ENCODE assay signal across 17 mouse cellular contexts in the genomic region with DNA sequence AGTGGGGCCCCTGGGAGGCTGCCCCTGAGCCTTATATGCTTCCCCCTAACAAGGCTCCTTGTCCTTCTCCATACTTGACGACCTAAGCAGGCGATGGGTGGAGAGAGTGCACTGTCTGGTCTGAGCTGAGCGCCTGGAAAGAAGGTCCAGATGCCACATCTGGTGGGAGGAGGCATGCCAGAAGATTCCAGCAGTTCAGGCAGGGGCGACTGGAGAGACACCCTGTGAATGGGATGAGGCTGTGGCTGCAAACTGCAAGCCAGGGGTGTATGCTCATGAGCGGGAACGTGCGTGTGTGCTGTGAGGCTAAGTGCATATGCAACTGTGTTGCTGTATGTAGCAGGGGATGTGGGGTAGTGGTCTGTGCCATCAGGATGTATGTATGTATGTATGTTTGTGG. TPM values are rescaled to one million over a fixed set of nuclear protein-coding genes. Genes with fewer than 3 reads are reported as not detected.
A peak's percentile ranks its signal among the peaks of the same experiment; 100 is the strongest.
DNase-seq lines count a peak whose midpoint lies in the region; ATAC-seq and TF ChIP-seq lines count a peak whose summit lies in the region.
"Had no signal": no experiment of that assay in that cellular context is flagged by ENCODE, and none has a peak within 500 bp of the region (broad histone marks: within the 10 kb centered on the region; RNA-seq: fewer than 3 reads in every experiment).

No protein-coding gene starts in this region.

- no peak for TF ChIP-seq CTCF in hindbrain, postnatal 0 days (IDR thresholded peaks at IDR 0.05; ENCODE audit: low read depth)
- no peak for TF ChIP-seq CTCF in testis, adult 2 months (IDR thresholded peaks at IDR 0.05; ENCODE audit: control insufficient read depth, insufficient read depth, insufficient replicate concordance, low read depth, low read length)

- 75% methylated on average over 7 of the region's 7 CpGs for WGBS in hindbrain, embryonic 15.5 days
- WGBS in hindbrain, postnatal 0 days: 79% methylated on average over 7 of the region's 7 CpGs

- no peaks in the 10 kb centered on the region for H3K9me3 ChIP-seq in hindbrain, embryonic 15.5 days
- no peaks in the 10 kb centered on the region for H3K9me3 ChIP-seq in hindbrain, postnatal 0 days (ENCODE audit: low read length)
- H3K9me3 ChIP-seq: forebrain, embryonic 12.5 days; liver, embryonic 15.5 days; midbrain, embryonic 15.5 days had no signal

- no peak overlapping the region for H3K9ac ChIP-seq in hindbrain, embryonic 15.5 days
- no peak overlapping the region for H3K9ac ChIP-seq in hindbrain, postnatal 0 days (replicated peaks; ENCODE audit: low read length)
- H3K9ac ChIP-seq: forebrain, embryonic 12.5 days; liver, embryonic 15.5 days; midbrain, embryonic 15.5 days had no signal

- H3K27ac ChIP-seq in hindbrain, embryonic 15.5 days (replicated peaks): peak overlapping the region; percentile 26; the same call in 1 of the 2 replicates
- no peak overlapping the region for H3K27ac ChIP-seq in hindbrain, postnatal 0 days
- no peak overlapping the region for H3K27ac ChIP-seq in testis, adult 2 months (ENCODE audit: control insufficient read depth, insufficient read depth, low read depth, low read length)
- H3K27ac ChIP-seq: liver, embryonic 15.5 days had no signal

- peaks cover 61% of the 10 kb centered on the region for H3K4me1 ChIP-seq in hindbrain, embryonic 15.5 days (replicated peaks)
- peaks cover 7% of the 10 kb centered on the region; the same call in 1 of the 2 replicates for H3K4me1 ChIP-seq in hindbrain, postnatal 0 days (ENCODE audit: insufficient read depth, low read length)
- H3K4me1 ChIP-seq in testis, adult 2 months (ENCODE audit: control insufficient read depth, insufficient read depth, low read length): peaks cover 8% of the 10 kb centered on the region

- H3K27me3 ChIP-seq in hindbrain, embryonic 15.5 days: peaks cover 22% of the 10 kb centered on the region
- H3K27me3 ChIP-seq in hindbrain, postnatal 0 days (ENCODE audit: insufficient read depth, low read length): no peaks in the 10 kb centered on the region
- no peaks in the 10 kb centered on the region for H3K27me3 ChIP-seq in testis, adult 2 months (ENCODE audit: control insufficient read depth, insufficient read depth, low read length)

- TF ChIP-seq POLR2A in testis, adult 2 months (IDR thresholded peaks at IDR 0.05; ENCODE audit: control insufficient read depth, low read depth, low read length): 0 out of 2 replicates have a peak, but pooled peaks have one; percentile 14

- H3K36me3 ChIP-seq in hindbrain, embryonic 15.5 days: peaks cover 3% of the 10 kb centered on the region; the same call in 1 of the 2 replicates
- no peaks in the 10 kb centered on the region for H3K36me3 ChIP-seq in hindbrain, postnatal 0 days (ENCODE audit: insufficient read depth, low read length)
- H3K36me3 ChIP-seq in testis, adult 2 months (ENCODE audit: control insufficient read depth, insufficient read depth, low read length): no peaks in the 10 kb centered on the region
- H3K36me3 ChIP-seq: forebrain, embryonic 12.5 days; liver, embryonic 15.5 days; midbrain, embryonic 15.5 days had no signal

- H3K4me3 ChIP-seq in hindbrain, embryonic 15.5 days: no peak overlapping the region
- H3K4me3 ChIP-seq in hindbrain, postnatal 0 days (ENCODE audit: low read length): no peak overlapping the region
- no peak overlapping the region; the same call in 1 of the 2 replicates for H3K4me3 ChIP-seq in testis, adult 2 months (ENCODE audit: control insufficient read depth, low read depth, low read length)
- H3K4me3 ChIP-seq: forebrain, embryonic 12.5 days; liver, embryonic 15.5 days; midbrain, embryonic 15.5 days had no signal

- peak; percentile 54 for DNase-seq in cerebellum, adult 11-12 months
- DNase-seq in hindbrain, postnatal 0 days (ENCODE audit: low spot score): no peak
- DNase-seq in testis, postnatal 14 days (ENCODE audit: low spot score): no peak
- no peak for DNase-seq in left cerebral cortex, adult 11 months (ENCODE audit: low spot score)
- DNase-seq in c-Kit-positive CD71-positive TER-119-positive erythroid progenitor cells, embryonic 14.5 days (ENCODE audit: low spot score): no peak
- DNase-seq: right cerebral cortex, postnatal 14 days had no signal

- no peak overlapping the region for H3K4me2 ChIP-seq in hindbrain, embryonic 15.5 days
- no peak overlapping the region for H3K4me2 ChIP-seq in hindbrain, postnatal 0 days (ENCODE audit: low read depth, low read length)
- H3K4me2 ChIP-seq: forebrain, embryonic 12.5 days; liver, embryonic 15.5 days; midbrain, embryonic 15.5 days had no signal

- ATAC-seq in cerebellum, adult (ENCODE audit: insufficient number of reproducible peaks, low FRiP score, low TSS enrichment): no peak
- no peak for ATAC-seq in hindbrain, embryonic 15.5 days (ENCODE audit: low FRiP score, low read depth)
- no peak for ATAC-seq in hindbrain, postnatal 0 days
- ATAC-seq: activated CD4-positive, CD25-positive, alpha-beta regulatory T cell, adult 4 months; midbrain, embryonic 15.5 days had no signal

RNA-seq across cellular contexts. Expression of a gene that starts 2.0 kb away (rescaled TPM):
- polyA plus RNA-seq in hindbrain, embryonic 15.5 days (2015; fragmentation: Nextera tagmentation; extraction: Ambion mirVana): 18.4 and 21.7 TPM in 2 replicates
- total RNA-seq in hindbrain, postnatal 0 days (2014; rRNA removed): 167 and 170 TPM in 2 replicates
- polyA plus RNA-seq in hindbrain, postnatal 0 days (2015; fragmentation: Nextera tagmentation; extraction: Ambion mirVana): 17.1 and 19.0 TPM in 2 replicates
- polyA plus RNA-seq in testis, adult 2 months (2012; rRNA removed): 17.2 and 18.9 TPM in 2 replicates
- polyA plus RNA-seq: activated CD4-positive, CD25-positive, alpha-beta regulatory T cell, adult 4 months had no signal

RNA-seq across cellular contexts. Expression of a gene that starts 19.5 kb away (rescaled TPM):
- polyA plus RNA-seq in hindbrain, embryonic 15.5 days (2015; fragmentation: Nextera tagmentation; extraction: Ambion mirVana): 0.47 and 3.0 TPM in 2 replicates
- total RNA-seq in hindbrain, postnatal 0 days (2014; rRNA removed): 0.26 and 0.40 TPM in 2 replicates
- polyA plus RNA-seq in hindbrain, postnatal 0 days (2015; fragmentation: Nextera tagmentation; extraction: Ambion mirVana): 0.15 and 0.19 TPM in 2 replicates
- polyA plus RNA-seq in testis, adult 2 months (2012; rRNA removed): 1.5 and 1.6 TPM in 2 replicates
- total RNA-seq: gastrocnemius, postnatal 4 days; layer of hippocampus, postnatal 25 days; neutrophil, adult 5-6 weeks had no signal
- polyA plus RNA-seq: activated CD4-positive, CD25-positive, alpha-beta regulatory T cell, adult 4 months; kidney, adult 2 months; liver, embryonic 15.5 days had no signal

RNA-seq across cellular contexts. Expression of a gene that starts 25.0 kb away (rescaled TPM):
- polyA plus RNA-seq in hindbrain, embryonic 15.5 days (2015; fragmentation: Nextera tagmentation; extraction: Ambion mirVana): 18.3 and 22.2 TPM in 2 replicates
- 35.3 and 42.6 TPM in 2 replicates for total RNA-seq in hindbrain, postnatal 0 days (2014; rRNA removed)
- polyA plus RNA-seq in hindbrain, postnatal 0 days (2015; fragmentation: Nextera tagmentation; extraction: Ambion mirVana): 15.9 and 16.4 TPM in 2 replicates
- polyA plus RNA-seq in testis, adult 2 months (2012; rRNA removed): 50.9 and 51.6 TPM in 2 replicates

RNA-seq across cellular contexts. Expression of a gene that starts 46.8 kb away (rescaled TPM):
- polyA plus RNA-seq in hindbrain, embryonic 15.5 days (2015; fragmentation: Nextera tagmentation; extraction: Ambion mirVana): 8.6 and 8.8 TPM in 2 replicates
- total RNA-seq in hindbrain, postnatal 0 days (2014; rRNA removed): 5.7 and 7.7 TPM in 2 replicates
- 6.6 and 6.9 TPM in 2 replicates for polyA plus RNA-seq in hindbrain, postnatal 0 days (2015; fragmentation: Nextera tagmentation; extraction: Ambion mirVana)
- 0.22 and 0.43 TPM in 2 replicates for polyA plus RNA-seq in testis, adult 2 months (2012; rRNA removed)
- total RNA-seq: neutrophil, adult 5-6 weeks had no signal
- polyA plus RNA-seq: activated CD4-positive, CD25-positive, alpha-beta regulatory T cell, adult 4 months had no signal

RNA-seq across cellular contexts. Expression of a gene that starts 53.5 kb away (rescaled TPM):
- polyA plus RNA-seq in hindbrain, embryonic 15.5 days (2015; fragmentation: Nextera tagmentation; extraction: Ambion mirVana): 135 and 176 TPM in 2 replicates
- 164 and 185 TPM in 2 replicates for total RNA-seq in hindbrain, postnatal 0 days (2014; rRNA removed)
- 156 and 176 TPM in 2 replicates for polyA plus RNA-seq in hindbrain, postnatal 0 days (2015; fragmentation: Nextera tagmentation; extraction: Ambion mirVana)
- 47.5 and 49.7 TPM in 2 replicates for polyA plus RNA-seq in testis, adult 2 months (2012; rRNA removed)
